Mouse (Mus musculus) forelimb bud, embryonic 11.5 days (tissue): ENCODE results near the gene Kdm6b.
"Not testable (repeated sequence)": the region's sequence is repeated elsewhere in the genome, so short reads cannot be mapped to it uniquely, and the experiment has no call there.

Experiments
- DNase-seq: peaks from one replicate; pipeline ENCODE4 v3.0.0-alpha.2; 2012; ENCODE audit warnings: low read depth, low spot score

The Kdm6b gene

DNA sequence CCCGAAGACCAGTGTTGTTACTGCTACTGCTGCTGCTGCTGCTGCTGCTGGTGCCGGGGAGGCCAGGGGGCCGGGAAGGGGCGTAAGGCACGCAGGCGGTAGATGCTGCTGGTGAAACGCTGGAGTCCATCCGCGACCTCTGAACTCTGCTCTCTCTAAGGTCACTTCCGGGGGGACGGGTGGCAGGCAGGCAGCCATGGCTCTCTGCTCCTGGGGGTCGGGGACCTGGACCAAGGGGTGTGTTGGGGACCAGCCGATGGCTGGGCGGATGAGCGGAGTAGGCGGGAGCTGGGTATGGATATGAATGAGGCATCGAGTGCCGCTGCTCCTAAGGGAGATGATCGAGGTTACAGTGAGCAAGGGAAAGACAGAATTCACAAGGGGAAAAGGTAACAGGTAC is 7.2 kb downstream of the Kdm6b start:
- DNase-seq, result no peak

DNA sequence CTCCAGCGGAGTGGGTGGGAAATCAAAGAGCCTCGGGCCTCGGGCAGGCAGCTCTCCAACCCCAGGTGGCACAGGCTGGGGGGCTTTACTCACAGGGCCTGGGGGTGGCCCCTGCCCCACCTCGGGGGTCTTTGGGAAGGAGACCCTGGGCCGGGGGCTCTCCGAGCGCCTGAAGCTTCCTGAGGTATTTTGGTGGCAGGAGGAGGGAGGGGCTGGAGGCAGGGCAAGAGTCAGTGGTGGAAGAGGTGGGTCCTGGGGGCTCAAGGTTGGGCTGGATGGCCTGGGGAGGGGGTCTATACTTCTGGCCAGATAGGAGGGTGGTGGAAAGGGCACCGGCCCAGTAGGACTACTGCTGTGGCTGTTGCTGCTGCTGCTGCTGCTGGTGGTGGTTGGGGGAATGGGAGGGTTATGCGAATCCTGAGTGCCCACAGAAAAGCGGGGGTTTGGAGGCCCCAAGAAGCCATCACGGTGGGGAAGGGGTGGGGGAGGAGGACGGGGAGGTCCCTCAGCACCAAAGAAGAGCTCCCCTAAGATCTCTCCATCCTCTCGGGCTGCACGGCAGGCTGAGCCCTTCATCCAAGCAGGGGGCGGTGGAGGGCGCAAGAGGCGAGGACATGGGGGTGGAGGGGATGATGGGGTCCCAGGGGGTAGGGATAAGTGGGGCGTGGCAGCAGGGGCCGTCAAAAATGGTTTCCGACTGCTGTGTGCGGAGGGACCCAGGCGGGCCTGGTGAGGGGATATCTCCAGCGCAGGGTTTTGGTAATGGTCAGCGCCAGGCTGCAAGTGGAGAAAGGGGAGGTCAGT is 7.9 kb downstream of the Kdm6b start:
- no peak for DNase-seq

DNA sequence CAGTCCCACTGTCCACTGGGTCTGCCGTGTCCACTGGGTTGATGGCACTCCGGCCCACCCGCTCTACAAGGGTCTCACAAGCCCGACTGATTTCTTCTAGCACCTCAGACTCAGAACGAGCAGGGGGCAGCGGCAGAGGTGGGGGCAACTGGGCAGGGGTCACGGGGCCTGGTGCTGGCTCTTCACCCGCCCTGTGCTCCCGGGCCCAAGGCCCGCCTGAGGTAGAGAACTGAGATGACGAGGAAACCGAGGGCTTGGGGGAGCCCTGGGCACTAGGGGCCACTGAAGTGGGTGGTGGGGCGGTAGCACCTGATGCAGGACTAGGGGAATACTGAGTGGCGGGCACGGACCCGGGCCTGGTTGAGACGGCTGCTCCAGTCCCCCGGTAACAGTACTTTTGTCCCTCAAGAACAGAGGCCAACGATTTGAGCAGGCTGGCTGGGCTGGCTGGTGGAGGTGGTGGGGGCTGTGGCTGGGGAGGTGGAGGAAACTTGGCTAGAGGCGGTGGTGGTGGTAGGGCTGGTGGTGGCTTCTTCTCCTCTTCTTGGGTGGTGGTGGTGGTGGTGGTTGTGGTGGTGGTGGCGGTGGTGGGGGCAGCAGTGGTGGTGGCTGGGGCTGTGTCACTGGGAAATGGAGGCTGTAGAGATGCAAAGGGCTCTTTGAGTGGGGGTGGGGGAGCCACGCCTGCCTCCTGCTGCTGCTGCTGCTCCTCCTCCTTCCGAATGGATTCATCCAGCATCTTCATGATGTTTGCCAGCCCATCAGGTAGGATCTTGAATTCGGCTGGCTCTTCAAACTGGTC is 8.7 kb downstream of the Kdm6b start:
- no peak for DNase-seq

DNA sequence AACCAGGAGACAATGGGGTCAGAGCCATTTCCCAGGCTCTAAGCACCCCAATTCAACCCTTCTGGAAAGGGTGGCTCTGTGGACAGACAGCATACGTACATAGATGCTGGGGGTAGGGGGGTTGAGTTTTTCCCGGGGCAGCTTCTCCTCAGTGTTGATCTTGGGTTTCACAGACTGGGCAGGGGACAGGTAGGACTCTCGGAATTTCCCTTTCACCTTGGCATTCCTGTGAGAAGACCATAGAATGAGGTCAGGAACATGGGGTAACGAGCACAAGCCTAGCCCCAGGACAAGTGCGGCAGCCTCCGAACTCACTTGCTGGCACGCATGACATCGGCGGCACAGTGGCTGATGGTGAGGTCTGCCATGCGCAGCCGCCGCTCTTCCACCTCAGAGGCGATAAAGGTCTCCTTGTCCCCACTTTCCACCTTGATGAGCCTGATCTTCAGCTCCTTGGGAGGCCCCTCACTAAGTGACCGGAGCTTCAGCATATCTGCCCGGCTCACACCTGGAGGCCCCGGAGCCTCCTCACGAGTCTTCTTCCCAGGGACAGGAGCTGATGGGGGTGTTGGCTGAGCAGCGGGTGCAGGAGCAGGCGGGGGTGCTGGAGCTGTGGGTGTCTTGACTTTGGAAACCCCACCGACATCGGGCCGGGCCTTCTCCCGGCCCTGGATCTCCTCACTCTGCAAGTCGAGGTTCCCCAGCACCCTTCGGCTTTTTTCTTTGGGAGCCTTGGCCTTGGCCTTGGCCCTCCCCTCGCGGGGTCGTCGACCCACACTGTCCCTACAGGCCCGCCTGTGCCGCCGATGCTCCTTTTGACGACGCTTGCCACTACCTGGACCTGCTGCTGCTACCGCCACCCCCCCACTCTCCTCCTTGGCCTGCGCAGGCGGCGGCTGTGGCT is 9.5 kb downstream of the Kdm6b start:
- DNase-seq, result no peak

DNA sequence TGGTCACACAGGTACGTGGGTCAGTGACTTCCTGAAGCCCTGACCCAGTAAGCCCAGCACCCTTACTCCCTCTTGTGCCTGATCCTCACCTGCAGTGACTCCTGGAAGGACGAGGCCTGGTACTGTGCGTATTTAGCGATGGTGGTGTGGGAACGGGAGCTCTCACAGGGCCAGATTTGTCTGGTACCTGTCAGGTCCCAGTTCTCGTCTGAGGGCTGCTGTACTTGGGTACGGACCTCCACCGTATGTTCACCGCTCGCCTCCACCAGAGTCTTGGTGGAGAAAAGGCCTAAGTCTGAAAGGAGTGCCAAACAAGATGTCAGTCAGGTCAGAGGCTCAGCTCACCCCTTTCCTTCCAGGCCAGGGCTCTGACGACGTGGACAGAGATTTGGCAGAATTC is 11.5 kb downstream of the Kdm6b start:
- DNase-seq, result no peak

DNA sequence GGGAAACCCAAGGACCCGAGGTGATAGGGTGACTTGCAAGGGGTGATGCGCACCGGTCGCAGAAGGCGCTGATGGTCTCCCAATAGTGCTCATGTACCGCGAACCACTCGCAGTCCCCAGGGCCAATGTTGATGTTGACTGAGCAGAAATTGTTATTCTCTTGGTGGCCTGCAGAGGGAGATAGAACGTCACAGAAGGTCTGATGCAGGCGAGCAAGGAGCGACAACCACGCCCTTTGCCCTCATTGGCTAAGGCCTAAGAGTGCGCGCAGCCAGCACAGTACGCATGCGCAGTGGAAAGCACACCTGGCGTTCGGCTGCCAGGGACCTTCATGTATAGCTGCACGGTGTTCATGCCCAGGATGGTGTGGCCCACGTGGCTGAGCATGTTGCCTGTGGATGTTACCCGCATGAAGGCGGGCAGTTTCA is 12.3 kb downstream of the Kdm6b start:
- DNase-seq, result peak; percentile 96

DNA sequence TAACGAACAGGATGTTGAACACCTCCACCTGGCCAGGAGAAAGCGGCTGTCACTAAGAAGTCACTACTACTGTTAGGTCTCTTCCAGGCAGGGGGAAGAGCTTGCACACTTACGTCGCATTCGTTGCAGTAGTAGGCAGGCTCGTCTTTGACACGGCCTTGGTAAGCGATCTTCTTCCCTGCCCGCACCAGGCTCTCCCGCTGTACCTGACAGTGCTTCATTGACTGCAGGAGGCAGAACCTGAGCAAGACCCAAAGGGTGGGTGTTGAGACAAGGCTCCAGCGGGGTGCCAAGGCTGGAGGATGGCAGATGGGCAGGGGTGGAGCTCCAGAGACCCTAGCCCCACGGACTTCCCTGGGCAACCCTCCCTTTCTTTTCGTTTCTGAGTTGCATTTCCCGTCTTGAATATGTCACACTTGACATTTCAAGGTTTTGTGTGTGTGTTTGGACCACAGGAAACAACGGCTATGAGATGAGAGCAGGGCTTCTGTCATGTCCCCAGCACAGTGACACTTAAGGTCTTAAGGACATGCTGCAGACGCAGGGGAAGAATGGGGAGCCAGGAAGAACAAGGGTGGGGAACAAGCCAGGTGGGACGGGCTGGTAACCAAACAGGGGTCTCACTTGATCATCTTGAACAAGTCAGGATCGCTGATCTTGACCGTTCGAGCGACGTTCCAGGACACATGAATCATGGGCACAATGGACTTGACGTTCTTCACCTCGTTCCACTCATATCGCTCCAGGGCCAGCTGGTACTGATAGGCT is 13.2 kb downstream of the Kdm6b start:
- no peak for DNase-seq

DNA sequence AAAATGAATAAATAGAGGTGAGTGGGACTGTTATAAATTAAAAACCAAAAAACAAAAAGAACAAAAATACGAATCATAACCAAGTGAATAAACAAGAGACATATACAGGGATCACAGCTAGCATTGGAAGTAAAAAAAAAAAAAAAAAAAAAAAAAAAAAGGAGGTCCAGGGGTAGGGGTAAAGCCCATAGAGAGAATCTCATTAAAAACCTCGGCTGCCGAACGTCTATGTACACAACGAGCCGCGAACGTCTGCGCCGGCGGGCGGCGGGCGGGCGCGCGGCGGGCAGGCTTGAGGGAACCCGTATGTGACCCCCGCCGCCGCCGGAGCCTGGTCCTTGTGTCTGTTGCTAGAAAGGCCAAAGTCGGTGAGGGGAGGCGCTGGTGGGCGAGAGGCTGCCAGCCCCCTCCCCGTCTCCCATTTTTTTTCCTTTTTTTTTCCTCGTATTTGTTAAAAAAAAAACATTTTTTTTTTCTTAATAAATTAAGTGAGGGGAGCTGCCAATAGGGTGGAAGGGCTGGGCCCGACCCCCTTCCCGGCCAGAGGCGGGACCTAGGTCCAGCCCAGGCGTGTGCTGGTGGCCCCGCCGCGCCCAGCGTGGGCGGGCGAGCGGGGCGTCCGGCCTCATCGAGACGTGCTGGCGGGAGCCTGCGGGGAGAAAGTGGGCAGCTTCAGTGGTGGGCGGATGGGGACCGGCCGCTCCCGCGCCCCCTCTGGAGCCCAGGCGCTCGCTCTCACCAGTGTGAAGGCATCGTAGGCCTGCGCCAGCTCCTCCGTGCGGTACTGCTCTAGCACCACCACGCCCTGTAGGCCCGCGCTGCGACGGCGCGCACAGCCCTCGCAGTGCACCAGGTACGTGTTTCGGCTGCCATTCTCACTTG is 14.0 kb downstream of the Kdm6b start:
- DNase-seq, result no peak

DNA sequence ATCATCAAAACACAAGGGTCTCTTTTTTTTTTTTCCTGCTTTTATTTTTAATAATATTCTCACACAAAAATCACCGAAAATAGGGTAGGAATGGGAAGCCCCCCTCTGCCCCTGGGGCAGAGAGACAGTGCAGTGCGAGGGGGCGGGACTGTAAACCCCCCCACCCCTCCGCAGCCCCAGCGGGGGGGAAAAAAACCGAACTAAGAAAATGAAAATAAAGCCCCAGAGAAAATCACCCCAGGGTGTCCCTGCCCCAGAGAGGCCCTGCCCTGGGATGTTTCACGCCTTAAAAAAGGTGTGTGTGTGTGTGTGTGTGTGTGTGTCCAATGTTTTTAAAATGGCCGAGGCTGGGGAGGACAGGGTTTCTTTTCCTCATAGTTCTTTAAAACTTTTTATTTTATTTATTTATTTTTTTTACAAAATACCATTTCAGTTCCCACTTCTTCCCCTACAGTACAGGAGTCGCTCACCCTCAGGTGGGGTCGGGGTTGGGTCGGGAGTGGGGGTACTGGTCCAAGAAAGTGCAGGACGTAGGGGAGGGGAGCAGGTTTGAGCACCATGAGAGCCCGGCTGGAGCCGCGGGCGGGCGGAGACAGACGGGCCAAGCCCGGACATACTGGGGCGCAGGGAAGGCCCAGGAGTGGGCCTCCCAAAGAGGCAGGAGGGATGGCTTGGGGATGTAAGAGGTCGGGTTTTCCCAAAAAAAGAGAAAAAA is 14.8 kb downstream of the Kdm6b start:
- DNase-seq, result no peak

DNA sequence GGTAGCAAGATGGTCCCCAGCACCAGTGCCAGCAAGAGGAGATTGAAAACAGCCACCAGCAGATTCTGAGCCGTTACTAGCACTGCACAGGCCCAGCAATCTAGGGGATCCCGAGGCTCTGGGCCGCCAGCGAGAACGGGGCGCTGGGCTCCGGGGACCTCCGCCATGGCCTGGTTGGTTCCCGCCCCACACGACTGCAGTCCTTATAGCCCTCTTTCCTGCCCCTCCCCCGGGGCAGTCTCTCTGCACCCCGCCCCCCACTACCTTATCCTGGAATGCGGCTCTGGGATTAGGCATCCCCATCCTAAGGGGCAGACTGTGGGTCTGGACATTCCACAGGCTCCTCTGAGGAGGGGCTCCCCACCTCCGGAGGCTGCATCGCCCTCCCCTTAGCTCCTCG is 15.4 kb downstream of the Kdm6b start, which contains the start of gene Tmem88:
TSS of gene Tmem88 (minus strand) at position 176 of the 400 bp plus-strand sequence.
- DNase-seq, result peak; percentile 63

DNA sequence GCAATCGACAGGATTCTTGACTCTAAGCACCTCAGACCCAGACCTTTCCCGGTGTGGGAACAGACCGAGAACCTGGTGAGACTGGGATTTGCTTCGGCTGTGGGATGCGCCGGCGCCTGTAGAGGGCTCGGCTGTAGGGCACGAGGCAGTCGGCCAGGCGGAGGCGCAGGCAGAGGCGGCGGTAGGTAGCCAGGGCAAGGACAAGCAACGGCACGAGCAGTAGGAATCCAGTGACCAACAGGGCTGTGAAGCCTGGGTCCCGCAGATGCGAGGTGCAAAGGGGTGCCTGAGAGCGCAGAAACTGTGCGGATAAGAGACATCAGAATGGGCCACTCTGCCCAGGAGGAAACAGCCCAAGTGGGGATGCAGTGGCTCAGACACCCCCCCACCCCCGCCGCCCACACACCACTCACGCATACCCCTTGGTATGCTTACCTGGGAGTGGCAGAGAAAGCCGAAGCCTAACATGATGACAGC is 15.9 kb downstream of the Kdm6b start:
- DNase-seq, result no peak

DNA sequence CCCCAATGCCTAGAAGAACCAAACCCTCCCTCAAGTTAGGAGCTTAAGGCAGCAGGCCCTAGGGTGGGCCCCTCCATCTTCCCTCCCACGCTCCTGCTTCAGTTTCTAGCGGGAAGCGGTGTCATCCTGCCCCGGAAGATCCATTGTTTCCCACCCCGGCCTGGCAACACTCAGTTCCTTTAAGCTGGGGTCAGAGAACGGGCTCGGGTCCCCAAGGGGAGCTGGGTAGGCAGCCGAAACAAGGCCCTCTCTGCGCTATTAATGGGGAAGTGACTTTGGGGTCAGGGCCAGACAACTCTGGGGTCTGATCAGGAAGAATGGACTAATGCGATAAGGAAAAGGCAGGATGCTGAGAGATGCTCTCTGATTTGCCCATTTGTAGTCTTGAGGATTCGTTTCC is 16.7 kb downstream of the Kdm6b start:
- DNase-seq, result no peak

DNA sequence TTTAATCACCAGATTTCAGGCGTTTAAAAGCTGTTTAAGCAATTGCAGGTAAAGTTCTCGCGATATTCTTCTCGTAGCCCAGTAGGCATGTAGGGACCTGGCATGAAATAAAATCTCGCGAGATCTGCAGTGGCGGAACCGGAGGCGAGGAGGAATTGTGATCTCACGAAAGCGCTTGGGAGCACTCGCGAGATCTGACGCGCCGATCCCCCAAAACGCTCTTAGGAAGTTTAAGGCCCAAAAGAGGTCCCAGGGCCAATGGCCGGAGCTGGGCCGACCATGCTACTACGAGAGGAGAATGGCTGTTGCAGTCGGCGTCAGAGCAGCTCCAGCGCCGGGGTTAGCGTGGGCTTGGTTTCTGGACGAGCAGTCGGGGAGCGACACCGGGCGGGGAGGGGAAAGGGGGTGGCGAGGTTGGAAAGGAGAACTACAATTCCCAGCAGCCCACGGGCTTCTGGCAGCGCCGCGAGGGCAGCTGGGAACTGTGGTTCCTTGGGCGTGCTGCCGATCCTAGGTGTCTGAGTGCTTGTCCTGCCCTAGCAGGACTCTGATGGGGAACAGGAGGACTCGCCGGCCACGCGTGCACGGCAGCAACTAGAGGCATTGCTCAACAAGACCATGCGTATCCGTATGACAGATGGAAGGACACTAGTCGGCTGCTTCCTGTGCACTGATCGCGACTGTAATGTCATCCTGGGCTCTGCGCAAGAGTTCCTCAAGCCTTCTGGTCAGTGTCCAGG is 17.7 kb downstream of the Kdm6b start:
- DNase-seq, result peak; percentile 100

DNA sequence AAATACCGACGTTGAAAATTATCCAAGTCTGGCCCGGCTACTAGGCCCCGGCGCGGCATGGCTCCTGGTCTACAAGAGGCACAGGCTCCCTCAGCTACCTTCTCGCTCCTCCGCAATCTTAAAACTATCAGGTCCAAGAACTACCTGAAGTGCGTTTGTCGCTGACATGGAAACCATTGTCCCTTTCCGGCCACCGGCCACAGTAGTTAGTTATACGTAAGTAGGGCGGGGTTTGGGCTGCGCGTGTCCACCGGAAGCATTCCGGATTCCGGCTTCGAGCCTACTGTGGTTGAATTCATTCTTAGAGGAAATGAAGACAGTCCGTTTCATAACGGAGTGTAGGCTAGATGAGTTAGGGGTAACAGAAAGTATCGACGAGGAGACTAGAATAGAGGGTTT is 18.2 kb downstream of the Kdm6b start, which contains the start of the genes Naa38 and Cyb5d1:
TSS of gene Naa38 (plus strand) at position 253 of the 399 bp plus-strand sequence.
TSS of gene Cyb5d1 (minus strand) at position 397 of the 399 bp plus-strand sequence.
- DNase-seq, result peak; percentile 89

DNA sequence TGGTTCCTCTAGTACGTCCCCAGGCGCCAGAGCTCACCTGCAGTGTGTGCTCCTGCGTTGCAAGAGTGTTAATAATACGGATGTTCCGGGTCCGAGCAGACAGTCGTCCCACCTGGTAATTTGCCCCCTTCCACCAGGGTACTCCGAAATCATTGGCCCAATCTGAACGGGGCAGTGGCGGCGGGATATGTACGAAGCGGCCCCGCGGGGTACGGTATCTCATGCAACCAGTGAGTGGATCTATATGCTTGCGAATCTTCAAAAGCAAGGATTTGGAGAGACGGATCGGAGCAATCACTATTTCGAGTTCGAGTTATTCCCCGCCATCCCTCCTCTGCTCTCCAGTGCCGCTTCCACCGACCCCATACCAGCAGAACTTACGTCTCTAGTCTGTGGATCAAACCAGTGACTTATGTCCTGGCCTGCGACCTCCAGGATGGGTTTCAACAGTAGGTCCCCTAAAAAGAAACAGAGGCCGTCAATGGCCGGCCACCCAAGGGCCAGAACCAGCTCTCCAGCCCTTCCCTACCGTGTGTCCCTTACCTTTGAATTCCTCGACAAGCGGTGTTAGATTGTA is 18.8 kb downstream of the Kdm6b start:
- not testable (repeated sequence) for DNase-seq

DNA sequence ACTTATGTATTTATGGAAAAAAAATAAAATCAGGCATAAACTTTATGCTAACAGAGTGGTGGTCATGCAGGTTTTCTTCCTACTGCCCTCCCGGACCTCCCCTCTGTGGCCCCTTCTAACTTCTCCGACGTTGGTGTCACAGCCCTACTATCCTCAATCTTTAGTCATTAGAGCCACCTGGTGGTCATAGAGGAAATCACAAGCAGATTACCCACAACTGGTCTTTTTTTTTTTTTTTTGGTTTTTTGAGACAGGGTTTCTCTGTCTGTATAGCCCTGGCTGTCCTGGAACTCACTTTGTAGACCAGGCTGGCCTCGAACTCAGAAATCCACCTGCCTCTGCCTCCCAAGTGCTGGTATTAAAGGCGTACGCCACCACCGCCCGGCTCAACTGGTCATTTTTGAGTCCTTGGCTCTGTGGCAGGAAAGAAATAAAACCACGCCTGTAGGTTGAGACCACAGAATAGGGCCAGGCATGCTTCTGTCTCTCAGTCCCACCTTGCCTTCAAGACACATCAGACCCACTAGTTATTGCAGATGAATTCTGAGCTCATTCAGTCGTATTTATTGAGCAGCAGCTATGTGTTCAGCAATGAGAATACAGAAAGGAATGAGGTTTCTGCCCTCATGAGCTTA is 23.0 kb downstream of the Kdm6b start:
- DNase-seq, result peak; percentile 84
